Mouse (Mus musculus): ENCODE results near the gene Hfe2. TPM values are rescaled to one million over a fixed set of nuclear protein-coding genes. Genes with fewer than 3 reads are reported as not detected.

Hfe2 gene
- polyA plus RNA-seq, 1 experiment from 2014 or later = 7.9 TPM

GRCm38 (mm10) chr3:96534300-96534699 is 9.3 kb downstream of the Hfe2 start:
- Histone ChIP-seq H3K27ac (ENCODE audit: poor library complexity, severe bottlenecking) (no peak overlapping the region), H3K4me1 (replicated peaks) (no peaks in the 10 kb centered on the region), H3K9me3 (replicated peaks) (no peaks in the 10 kb centered on the region), H3K4me2 (no peak overlapping the region), H3K27me3 (replicated peaks) (peaks cover 7% of the 10 kb centered on the region), H3K4me3 (no peak overlapping the region), H3K9ac (no peak overlapping the region), H3K36me3 (no peaks in the 10 kb centered on the region)
- ATAC-seq (ENCODE audit: insufficient number of reproducible peaks, low FRiP score) = no peak
- WGBS = 56% methylated on average over 2 of the region's 2 CpGs

- Histone ChIP-seq H3K4me1 (replicated peaks) (no peaks in the 10 kb centered on the region), H3K9ac (no peak overlapping the region), H3K4me3 (no peak overlapping the region), H3K4me2 (no peak overlapping the region), H3K9me3 (replicated peaks) (no peaks in the 10 kb centered on the region), H3K36me3 (no peaks in the 10 kb centered on the region), H3K27ac (ENCODE audit: poor library complexity, severe bottlenecking) (no peak overlapping the region), H3K27me3 (replicated peaks) (0 out of 2 replicates have a peak, but pooled peaks cover 7% of the 10 kb centered on the region)
- 76% methylated on average over 2 of the region's 2 CpGs for WGBS
- ATAC-seq (ENCODE audit: insufficient number of reproducible peaks, low FRiP score) = no peak
Observed at GRCm38 (mm10) chr3:96539316-96539715, 14.3 kb downstream of the Hfe2 start.

DNA sequence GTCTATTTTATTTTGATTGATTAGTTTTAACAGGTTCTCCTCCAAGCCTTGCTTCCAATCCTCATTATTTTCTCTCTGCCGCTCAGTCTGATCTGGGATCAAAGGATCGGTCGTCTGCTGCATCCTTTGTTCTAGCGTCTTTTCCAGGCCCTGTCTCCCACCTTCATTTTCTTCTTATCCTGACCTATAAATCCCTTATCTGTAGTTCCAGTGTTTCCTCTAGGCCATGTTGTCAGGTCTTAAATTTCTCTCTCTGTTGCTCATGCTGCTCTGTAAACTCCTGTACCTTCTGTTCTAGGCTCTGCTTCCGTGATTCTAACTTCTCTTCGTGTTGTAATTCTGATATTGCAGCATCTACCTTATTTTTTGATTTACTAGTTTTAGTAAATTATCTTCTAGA is 15.8 kb downstream of the Hfe2 start:
- Histone ChIP-seq H3K9me3 (replicated peaks) (no peaks in the 10 kb centered on the region), H3K27me3 (replicated peaks) (0 out of 2 replicates have a peak, but pooled peaks cover 7% of the 10 kb centered on the region), H3K27ac (ENCODE audit: poor library complexity, severe bottlenecking) (no peak overlapping the region), H3K4me3 (no peak overlapping the region), H3K9ac (no peak overlapping the region), H3K36me3 (no peaks in the 10 kb centered on the region), H3K4me1 (replicated peaks) (no peaks in the 10 kb centered on the region), H3K4me2 (no peak overlapping the region)
- 39% methylated on average over 6 of the region's 6 CpGs for WGBS
- no peak for ATAC-seq (ENCODE audit: insufficient number of reproducible peaks, low FRiP score)

DNA sequence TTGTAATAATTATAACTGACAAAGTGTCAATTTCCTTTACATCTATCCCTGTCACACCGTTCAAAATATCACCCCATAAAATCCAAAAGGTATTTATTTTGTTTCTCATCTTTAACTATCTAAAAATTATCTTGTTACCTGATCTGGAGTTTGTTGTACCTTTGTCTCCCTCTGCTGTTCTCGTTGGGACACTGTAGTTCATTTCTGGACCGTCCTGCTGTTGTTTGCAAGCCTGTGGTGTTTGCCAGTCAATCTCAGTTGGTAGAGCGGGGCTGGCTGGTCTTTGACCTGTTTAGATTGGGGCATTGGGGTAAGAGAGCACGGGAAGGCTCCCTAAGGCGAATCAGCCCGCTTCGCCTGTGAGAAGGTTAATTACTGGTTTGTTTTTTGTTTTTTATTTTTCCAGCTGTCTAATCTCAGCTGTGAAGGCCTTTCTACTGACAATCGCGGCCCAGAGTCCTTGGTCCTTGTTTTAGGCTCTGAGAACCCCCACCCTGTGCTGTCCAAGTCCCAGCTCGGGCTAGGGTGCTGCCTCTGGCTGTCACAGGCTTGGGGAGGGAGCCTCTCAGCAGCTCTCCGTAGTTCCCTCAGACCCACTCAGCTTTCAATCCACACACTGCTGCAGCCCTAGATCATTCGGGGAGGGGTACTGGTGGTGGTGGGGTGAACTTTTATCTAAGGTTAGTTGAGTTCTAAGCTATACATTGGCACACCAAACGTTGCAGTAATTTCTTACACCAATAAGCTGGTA is 16.5 kb downstream of the Hfe2 start:
- H3K9me3 ChIP-seq (replicated peaks) = no peaks in the 10 kb centered on the region
- 0 out of 2 replicates have a peak, but pooled peaks cover 7% of the 10 kb centered on the region for H3K27me3 ChIP-seq (replicated peaks)
- H3K4me2 ChIP-seq = no peak overlapping the region
- no peak for ATAC-seq (ENCODE audit: insufficient number of reproducible peaks, low FRiP score)
- H3K36me3 ChIP-seq = no peaks in the 10 kb centered on the region
- no peak overlapping the region for H3K4me3 ChIP-seq
- H3K4me1 ChIP-seq (replicated peaks) = no peaks in the 10 kb centered on the region
- H3K27ac ChIP-seq (ENCODE audit: poor library complexity, severe bottlenecking) = no peak overlapping the region
- 21% methylated on average over 14 of the region's 14 CpGs for WGBS
- H3K9ac ChIP-seq = no peak overlapping the region

GRCm38 (mm10) chr3:96542554-96542953 is 17.6 kb downstream of the Hfe2 start:
- no peak overlapping the region for H3K4me2 ChIP-seq
- no peaks in the 10 kb centered on the region for H3K36me3 ChIP-seq
- 0 out of 2 replicates have a peak, but pooled peaks cover 7% of the 10 kb centered on the region for H3K27me3 ChIP-seq (replicated peaks)
- H3K9ac ChIP-seq = no peak overlapping the region
- H3K9me3 ChIP-seq (replicated peaks) = no peaks in the 10 kb centered on the region
- no peak overlapping the region for H3K27ac ChIP-seq (ENCODE audit: poor library complexity, severe bottlenecking)
- H3K4me3 ChIP-seq = no peak overlapping the region
- 65% methylated on average over 8 of the region's 8 CpGs for WGBS
- ATAC-seq (ENCODE audit: insufficient number of reproducible peaks, low FRiP score) = no peak
- peaks cover 5% of the 10 kb centered on the region; the same call in 1 of the 2 replicates for H3K4me1 ChIP-seq (replicated peaks)

GRCm38 (mm10) chr3:96543345-96543744 is 18.4 kb downstream of the Hfe2 start:
- H3K4me3 ChIP-seq = no peak overlapping the region
- peaks cover 11% of the 10 kb centered on the region for H3K4me1 ChIP-seq (replicated peaks)
- 81% methylated on average over 11 of the region's 11 CpGs for whole genome bisulfite sequencing
- 0 out of 2 replicates have a peak, but pooled peaks cover 7% of the 10 kb centered on the region for H3K27me3 ChIP-seq (replicated peaks)
- H3K27ac ChIP-seq (ENCODE audit: poor library complexity, severe bottlenecking) = no peak overlapping the region
- no peaks in the 10 kb centered on the region for H3K36me3 ChIP-seq
- H3K4me2 ChIP-seq = no peak overlapping the region
- H3K9ac ChIP-seq = no peak overlapping the region
- H3K9me3 ChIP-seq (replicated peaks) = no peaks in the 10 kb centered on the region
- no peak for ATAC-seq (ENCODE audit: insufficient number of reproducible peaks, low FRiP score)

DNA sequence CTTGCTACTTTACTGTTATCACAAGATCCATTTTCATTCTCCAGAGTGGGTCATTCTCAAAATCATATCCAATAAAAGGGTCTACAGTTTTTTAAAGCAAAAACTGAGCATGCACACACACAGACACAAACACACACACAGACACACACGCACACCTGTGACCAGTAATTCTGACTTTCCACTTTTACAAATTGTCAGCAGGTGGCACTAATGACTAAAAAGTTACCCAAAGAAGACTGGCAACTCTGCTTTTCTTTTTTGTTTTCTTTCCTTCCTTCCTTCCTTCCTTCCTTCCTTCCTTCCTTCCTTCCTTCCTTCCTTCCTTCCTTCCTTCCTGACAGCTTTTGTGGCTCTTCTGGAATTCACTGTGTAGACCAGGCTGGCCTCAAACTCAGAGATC is 20.6 kb downstream of the Hfe2 start:
- Histone ChIP-seq H3K4me3 (no peak overlapping the region), H3K9ac (no peak overlapping the region), H3K36me3 (no peaks in the 10 kb centered on the region), H3K27me3 (replicated peaks) (0 out of 2 replicates have a peak, but pooled peaks cover 7% of the 10 kb centered on the region), H3K9me3 (replicated peaks) (no peaks in the 10 kb centered on the region), H3K4me2 (no peak overlapping the region), H3K4me1 (replicated peaks) (peaks cover 27% of the 10 kb centered on the region), H3K27ac (ENCODE audit: poor library complexity, severe bottlenecking) (no peak overlapping the region)
- no peak for ATAC-seq (ENCODE audit: insufficient number of reproducible peaks, low FRiP score)
- 42% methylated on average over 1 of the region's 1 CpGs for WGBS

DNA sequence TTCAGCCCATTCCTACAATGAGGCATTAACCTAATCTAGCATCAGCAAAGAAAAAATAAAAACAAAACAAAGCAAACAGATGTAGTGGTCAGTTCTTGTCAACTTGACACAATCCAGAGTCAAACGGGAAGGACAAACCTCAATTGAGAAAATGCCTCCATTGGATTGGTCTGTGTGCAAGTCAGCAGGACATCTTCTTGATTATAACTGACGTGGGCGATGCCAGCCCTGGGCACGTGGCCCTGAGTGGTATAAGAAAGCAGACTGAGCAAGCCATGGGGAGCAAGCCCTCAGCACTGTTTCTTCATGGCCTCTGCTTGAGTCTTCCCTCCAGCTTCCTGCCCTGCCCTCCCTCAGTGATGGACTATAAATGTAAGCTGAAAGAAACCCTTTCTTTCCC is 21.9 kb downstream of the Hfe2 start:
- Histone ChIP-seq H3K27me3 (replicated peaks) (0 out of 2 replicates have a peak, but pooled peaks cover 7% of the 10 kb centered on the region), H3K27ac (ENCODE audit: poor library complexity, severe bottlenecking) (no peak overlapping the region), H3K36me3 (no peaks in the 10 kb centered on the region), H3K4me3 (no peak overlapping the region), H3K9me3 (replicated peaks) (no peaks in the 10 kb centered on the region), H3K4me2 (peak overlapping the region; percentile 18; the same call in 1 of the 2 replicates), H3K9ac (no peak overlapping the region), H3K4me1 (replicated peaks) (peaks cover 37% of the 10 kb centered on the region)
- 39% methylated on average over 4 of the region's 4 CpGs for WGBS
- ATAC-seq (ENCODE audit: insufficient number of reproducible peaks, low FRiP score) = 0 out of 2 replicates have a peak, but pooled peaks have one; percentile 30

- peak overlapping the region; percentile 13; the same call in 1 of the 2 replicates for H3K4me3 ChIP-seq
- WGBS = 9% methylated on average over 14 of the region's 14 CpGs
- H3K9me3 ChIP-seq (replicated peaks) = no peaks in the 10 kb centered on the region
- 0 out of 2 replicates have a peak, but pooled peaks cover 7% of the 10 kb centered on the region for H3K27me3 ChIP-seq (replicated peaks)
- H3K9ac ChIP-seq = peak overlapping the region; percentile 36; the same call in 1 of the 2 replicates
- no peaks in the 10 kb centered on the region for H3K36me3 ChIP-seq
- peak overlapping the region; percentile 54 for H3K4me2 ChIP-seq
- peak; percentile 43 for ATAC-seq (ENCODE audit: insufficient number of reproducible peaks, low FRiP score)
- H3K27ac ChIP-seq (ENCODE audit: poor library complexity, severe bottlenecking) = no peak overlapping the region
- peaks cover 38% of the 10 kb centered on the region for H3K4me1 ChIP-seq (replicated peaks)
Observed at GRCm38 (mm10) chr3:96547389-96547960, 22.5 kb downstream of the Hfe2 start.

- no peak for ATAC-seq (ENCODE audit: insufficient number of reproducible peaks, low FRiP score)
- Histone ChIP-seq H3K4me3 (no peak overlapping the region), H3K36me3 (no peaks in the 10 kb centered on the region), H3K4me1 (replicated peaks) (peaks cover 38% of the 10 kb centered on the region), H3K9ac (no peak overlapping the region), H3K4me2 (no peak overlapping the region; the same call in 1 of the 2 replicates), H3K9me3 (replicated peaks) (no peaks in the 10 kb centered on the region), H3K27ac (ENCODE audit: poor library complexity, severe bottlenecking) (no peak overlapping the region), H3K27me3 (replicated peaks) (no peaks in the 10 kb centered on the region)
- 79% methylated on average over 7 of the region's 7 CpGs for WGBS
Observed at GRCm38 (mm10) chr3:96548824-96549223, 23.9 kb downstream of the Hfe2 start.

GRCm38 (mm10) chr3:96549346-96549745 is 24.4 kb downstream of the Hfe2 start:
- H3K9me3 ChIP-seq (replicated peaks) = no peaks in the 10 kb centered on the region
- H3K4me2 ChIP-seq = peak overlapping the region; percentile 39
- H3K27ac ChIP-seq (ENCODE audit: poor library complexity, severe bottlenecking) = peak overlapping the region; percentile 65
- peaks cover 38% of the 10 kb centered on the region for H3K4me1 ChIP-seq (replicated peaks)
- 67% methylated on average over 5 of the region's 5 CpGs for WGBS
- H3K9ac ChIP-seq = peak overlapping the region; percentile 27; the same call in 1 of the 2 replicates
- ATAC-seq (ENCODE audit: insufficient number of reproducible peaks, low FRiP score) = no peak
- no peaks in the 10 kb centered on the region for H3K27me3 ChIP-seq (replicated peaks)
- no peak overlapping the region for H3K4me3 ChIP-seq
- H3K36me3 ChIP-seq = no peaks in the 10 kb centered on the region

All from heart, embryonic 12.5 days (tissue).